Mouse (Mus musculus) layer of hippocampus, postnatal 10 days (tissue): ENCODE measurements around the gene Adgrl1. TPM values are rescaled to one million over a fixed set of nuclear protein-coding genes. Genes with fewer than 3 reads are reported as not detected.

Source experiments
- DNase-seq, 2 experiments: peaks; one replicate each; pipeline ENCODE4 v3.0.0; 2021; ENCODE audit warnings: low spot score in 2 of 2
- microRNA-seq, 2 experiments: library from miRNA; unstranded; fragments of <30 nt; microRNA quantifications; one replicate each; pipeline ENCODE4 v1.2.0; 2021
- total RNA-seq, 2 experiments: library from RNA; stranded (reverse); gene quantifications; 2 replicates each; pipeline ENCODE4 v1.2.3; 2021

The Adgrl1 gene
- total RNA-seq, 2 experiments from 2014 or later: 360 to 379 TPM

GRCm38 (mm10) chr8:83989243-83989642 is 89.3 kb downstream of the Adgrl1 start:
- DNase-seq: no peak

- no peak for DNase-seq
Measured at GRCm38 (mm10) chr8:83990170-83990569, 90.3 kb downstream of the Adgrl1 start.

Small RNA genes lying within 50 kb of the gene (microRNA-seq; reads per million reads assigned to microRNA genes)
- gene Gm44330: 0.22 to 2.5 reads per million in 2 experiments
- 0 to 1.6 reads per million in 2 experiments for gene Gm44450

Other genes with a start within 250 kb of the Adgrl1 start
- gene Gipc1, start 247.4 kb upstream of the Adgrl1 start, total RNA-seq: 10 to 100 TPM; 65.2 to 77.6 TPM
- gene Ptger1, start 233.4 kb upstream of the Adgrl1 start, total RNA-seq: 1 to 10 TPM in 1 of 2 experiments, under 1 TPM in 1; 0.32 to 1.0 TPM
- 10 to 100 TPM; 65.0 to 73.7 TPM for gene Pkn1, start 200.9 kb upstream of the Adgrl1 start, total RNA-seq
- 10 to 100 TPM; 25.4 to 27.7 TPM for gene Ddx39, start 184.9 kb upstream of the Adgrl1 start, total RNA-seq
- gene Adgre5, start 158.8 kb upstream of the Adgrl1 start, total RNA-seq: 10 to 100 TPM; 11.5 to 13.7 TPM
- under 1 TPM; 0.22 to 0.37 TPM for gene Gm10644, start 55.1 kb downstream of the Adgrl1 start, total RNA-seq
- 1 to 10 TPM; 2.0 to 2.1 TPM for gene Asf1b, start 55.4 kb downstream of the Adgrl1 start, total RNA-seq
- 100 to 1,000 TPM; 240 to 254 TPM for gene Prkaca, start 72.9 kb downstream of the Adgrl1 start, total RNA-seq
- 10 to 100 TPM; 54.1 to 56.4 TPM for gene Samd1, start 97.6 kb downstream of the Adgrl1 start, total RNA-seq
- under 1 TPM; 0.49 to 0.66 TPM for gene 1700067K01Rik, start 101.4 kb downstream of the Adgrl1 start, total RNA-seq
- gene 2210011C24Rik, start 112.1 kb downstream of the Adgrl1 start, total RNA-seq: not detected
- 10 to 100 TPM; 11.2 to 13.5 TPM for gene Palm3, start 121.4 kb downstream of the Adgrl1 start, total RNA-seq
- 1 to 10 TPM; 1.4 to 1.7 TPM for gene Il27ra, start 142.5 kb downstream of the Adgrl1 start, total RNA-seq
- not detected for gene Rln3, start 144.9 kb downstream of the Adgrl1 start, total RNA-seq
- 1 to 10 TPM; 3.0 to 5.3 TPM for gene Gm10643, start 165.0 kb downstream of the Adgrl1 start, total RNA-seq
- 10 to 100 TPM; 20.9 to 21.5 TPM for gene Rfx1, start 166.7 kb downstream of the Adgrl1 start, total RNA-seq
- gene Dcaf15, start 204.7 kb downstream of the Adgrl1 start, total RNA-seq: 10 to 100 TPM; 31.8 to 31.9 TPM
- not detected for gene Podnl1, start 225.9 kb downstream of the Adgrl1 start, total RNA-seq
- 10 to 100 TPM; 59.8 to 68.1 TPM for gene Cc2d1a, start 247.8 kb downstream of the Adgrl1 start, total RNA-seq
- 1 to 10 TPM; 1.5 to 1.7 TPM for gene 4930432K21Rik, start 247.9 kb downstream of the Adgrl1 start, total RNA-seq